Mouse (Mus musculus) MEL (cell line): ENCODE results near the gene Wnt3. TPM values are rescaled to one million over a fixed set of nuclear protein-coding genes. Genes with fewer than 3 reads are reported as not detected.

Source experiments
- DNase-seq: peaks from one replicate; pipeline ENCODE4 v3.0.0; 2011; ENCODE audit warnings: low read depth, low spot score
- H3K27ac ChIP-seq: 2 replicates; pipeline ENCODE4 v1.5.1; 2012; ENCODE audit warnings: low read depth, mild to moderate bottlenecking, control low read depth, low read length, moderate library complexity; ENCODE audit not compliant: control insufficient read depth
- H3K27me3 ChIP-seq, 2 experiments: fragments of 150-350 bp in 1 of 2; sonication (generic) in 1 of 2; 2 replicates each; pipeline ENCODE4 v1.6.1; 2012; ENCODE audit warnings: low read length in 2 of 2, mild to moderate bottlenecking in 2 of 2, improper control_type of control experiment in 1 of 2, moderate library complexity in 1 of 2; ENCODE audit not compliant: insufficient read depth in 2 of 2, control insufficient read depth in 1 of 2
- H3K36me3 ChIP-seq, 2 experiments: 2 replicates each; pipeline ENCODE4 v1.6.1; 2012 to 2014; ENCODE audit warnings: low read length in 2 of 2, improper control_type of control experiment in 1 of 2, inconsistent platforms in 1 of 2, mild to moderate bottlenecking in 1 of 2; ENCODE audit not compliant: insufficient read depth in 2 of 2, control insufficient read depth in 1 of 2
- H3K4me1 ChIP-seq, 2 experiments: fragments of 150-350 bp in 1 of 2; sonication (generic) in 1 of 2; 2 replicates each; pipeline ENCODE4 v1.6.1; 2012; ENCODE audit warnings: low read length in 2 of 2, improper control_type of control experiment in 1 of 2, mild to moderate bottlenecking in 1 of 2; ENCODE audit not compliant: insufficient read depth in 2 of 2, control insufficient read depth in 1 of 2
- H3K4me3 ChIP-seq, 2 experiments: fragments of 150-350 bp in 1 of 2; sonication (generic) in 1 of 2; 2 replicates each; pipeline ENCODE4 v1.5.1; 2012; ENCODE audit warnings: low read depth in 2 of 2, low read length in 2 of 2, mild to moderate bottlenecking in 2 of 2, moderate library complexity in 2 of 2, control low read depth in 1 of 2, improper control_type of control experiment in 1 of 2; ENCODE audit not compliant: control insufficient read depth in 1 of 2, insufficient read depth in 1 of 2
- H3K79me2 ChIP-seq: 2 replicates; pipeline ENCODE4 v1.6.1; 2012; ENCODE audit warnings: mild to moderate bottlenecking, low read length, moderate library complexity; ENCODE audit not compliant: control insufficient read depth, poor library complexity, insufficient read depth
- H3K9ac ChIP-seq: 2 replicates; pipeline ENCODE4 v1.6.1; 2012; ENCODE audit warnings: low read depth, mild to moderate bottlenecking, control low read depth, low read length, moderate library complexity; ENCODE audit not compliant: control insufficient read depth, poor library complexity, severe bottlenecking
- H3K9me3 ChIP-seq: fragments of 150-350 bp; sonication (generic); replicated peaks from 2 replicates; pipeline ENCODE4 v1.6.1; 2012; ENCODE audit warnings: mild to moderate bottlenecking, low read length, improper control_type of control experiment, moderate library complexity; ENCODE audit not compliant: insufficient read depth
- BHLHE40 ChIP-seq: IDR thresholded peaks from 2 replicates; pipeline ENCODE4 v1.6.1; 2012; ENCODE audit warnings: low read depth, mild to moderate bottlenecking, inconsistent platforms, low read length, improper control_type of control experiment, borderline replicate concordance
- CHD1 ChIP-seq: IDR thresholded peaks from 2 replicates; pipeline ENCODE4 v1.6.1; 2012; ENCODE audit warnings: low read depth, mild to moderate bottlenecking, inconsistent platforms, low read length, improper control_type of control experiment
- CHD2 ChIP-seq: IDR thresholded peaks from 2 replicates; pipeline ENCODE4 v1.6.1; 2011; ENCODE audit warnings: low read length, improper control_type of control experiment
- CTCF ChIP-seq, 3 experiments: IDR thresholded peaks in 2 of 3; conservative IDR thresholded peaks in 1 of 3; 2 replicates each; pipeline ENCODE4 v1.5.1; 2011 to 2012; ENCODE audit warnings: low read length in 3 of 3, low read depth in 2 of 3, mild to moderate bottlenecking in 2 of 3, improper control_type of control experiment in 1 of 3, inconsistent platforms in 1 of 3, mixed read lengths in 1 of 3, moderate library complexity in 1 of 3; ENCODE audit not compliant: control insufficient read depth in 1 of 3, insufficient read depth in 1 of 3, poor library complexity in 1 of 3, severe bottlenecking in 1 of 3
- E2F4 ChIP-seq: IDR thresholded peaks from 2 replicates; pipeline ENCODE4 v1.6.1; 2011; ENCODE audit warnings: low read depth, low read length, improper control_type of control experiment, borderline replicate concordance
- ELF1 ChIP-seq: IDR thresholded peaks from 2 replicates; pipeline ENCODE4 v1.6.1; 2014; ENCODE audit warnings: low read depth, mild to moderate bottlenecking, inconsistent platforms, low read length, improper control_type of control experiment, moderate library complexity
- ETS1 ChIP-seq: IDR thresholded peaks from 2 replicates; pipeline ENCODE4 v1.6.1; 2012; ENCODE audit warnings: low read depth, mild to moderate bottlenecking, inconsistent platforms, low read length, improper control_type of control experiment, moderate library complexity
- GABPA ChIP-seq: IDR thresholded peaks from 2 replicates; pipeline ENCODE4 v1.6.1; 2012; ENCODE audit warnings: low read depth, mild to moderate bottlenecking, inconsistent platforms, low read length, improper control_type of control experiment, moderate library complexity
- GATA1 ChIP-seq: IDR thresholded peaks from 2 replicates; pipeline ENCODE4 v1.6.1; 2011; ENCODE audit warnings: low read depth, low read length, improper control_type of control experiment
- HCFC1 ChIP-seq: IDR thresholded peaks from 2 replicates; pipeline ENCODE4 v1.6.1; 2012; ENCODE audit warnings: low read depth, mild to moderate bottlenecking, inconsistent platforms, low read length, improper control_type of control experiment, moderate library complexity
- JUND ChIP-seq: IDR thresholded peaks from 2 replicates; pipeline ENCODE4 v1.6.1; 2011; ENCODE audit warnings: low read depth, mild to moderate bottlenecking, improper control_type of control experiment, low read length
- KAT2A ChIP-seq: conservative IDR thresholded peaks from 2 replicates; pipeline ENCODE4 v1.6.1; 2012; ENCODE audit warnings: low read depth, low read length, improper control_type of control experiment, inconsistent platforms
- MAX ChIP-seq: IDR thresholded peaks from 2 replicates; pipeline ENCODE4 v1.6.1; 2011; ENCODE audit warnings: low read length, improper control_type of control experiment
- MAZ ChIP-seq: IDR thresholded peaks from 2 replicates; pipeline ENCODE4 v1.6.1; 2012; ENCODE audit warnings: low read depth, mild to moderate bottlenecking, inconsistent platforms, low read length, improper control_type of control experiment
- MEF2A ChIP-seq: IDR thresholded peaks from 2 replicates; pipeline ENCODE4 v1.6.1; 2014; ENCODE audit warnings: low read depth, mild to moderate bottlenecking, inconsistent platforms, low read length, improper control_type of control experiment; ENCODE audit not compliant: poor library complexity, insufficient replicate concordance, severe bottlenecking; ENCODE audit errors: extremely low read depth
- MXI1 ChIP-seq: IDR thresholded peaks from 2 replicates; pipeline ENCODE4 v1.6.1; 2011; ENCODE audit warnings: mild to moderate bottlenecking, low read depth, low read length, improper control_type of control experiment
- MYB ChIP-seq: IDR thresholded peaks from 2 replicates; pipeline ENCODE4 v1.6.1; 2011; ENCODE audit warnings: mild to moderate bottlenecking, low read depth, low read length, improper control_type of control experiment
- MYC ChIP-seq: IDR thresholded peaks from 2 replicates; pipeline ENCODE4 v1.6.1; 2011; ENCODE audit warnings: low read depth, mild to moderate bottlenecking, low read length, improper control_type of control experiment, moderate library complexity
- NELFE ChIP-seq: IDR thresholded peaks from 2 replicates; pipeline ENCODE4 v1.6.1; 2011; ENCODE audit warnings: low read depth, low read length, improper control_type of control experiment
- NRF1 ChIP-seq: IDR thresholded peaks from 2 replicates; pipeline ENCODE4 v1.6.1; 2014; ENCODE audit warnings: low read depth, mild to moderate bottlenecking, inconsistent platforms, low read length, improper control_type of control experiment, moderate library complexity; ENCODE audit not compliant: poor library complexity, insufficient read depth, severe bottlenecking
- POLR2A ChIP-seq, 2 experiments: IDR thresholded peaks; 2 replicates each; pipeline ENCODE4 v1.6.1; 2011 to 2012; ENCODE audit warnings: low read length in 2 of 2, mild to moderate bottlenecking in 2 of 2, control low read depth in 1 of 2, improper control_type of control experiment in 1 of 2, low read depth in 1 of 2, moderate library complexity in 1 of 2; ENCODE audit not compliant: control insufficient read depth in 1 of 2, insufficient read depth in 1 of 2, poor library complexity in 1 of 2
- POLR2AphosphoS2 ChIP-seq: IDR thresholded peaks from 2 replicates; pipeline ENCODE4 v1.6.1; 2011; ENCODE audit warnings: low read length, improper control_type of control experiment
- POLR2AphosphoS5 ChIP-seq: IDR thresholded peaks from 2 replicates; pipeline ENCODE4 v1.6.1; 2012; ENCODE audit warnings: low read depth, borderline replicate concordance, mild to moderate bottlenecking, inconsistent platforms, low read length, moderate library complexity, mixed read lengths
- RAD21 ChIP-seq: IDR thresholded peaks from 2 replicates; pipeline ENCODE4 v1.6.1; 2011; ENCODE audit warnings: mild to moderate bottlenecking, low read depth, low read length, improper control_type of control experiment
- RCOR1 ChIP-seq: IDR thresholded peaks from 2 replicates; pipeline ENCODE4 v1.6.1; 2012; ENCODE audit warnings: low read depth, mild to moderate bottlenecking, inconsistent platforms, low read length, improper control_type of control experiment
- SIN3A ChIP-seq: IDR thresholded peaks from 2 replicates; pipeline ENCODE4 v1.6.1; 2012; ENCODE audit warnings: low read length, improper control_type of control experiment, inconsistent platforms
- SMC3 ChIP-seq: IDR thresholded peaks from 2 replicates; pipeline ENCODE4 v1.6.1; 2011; ENCODE audit warnings: low read depth, low read length, improper control_type of control experiment
- TAL1 ChIP-seq: IDR thresholded peaks from 2 replicates; pipeline ENCODE4 v1.6.1; 2012; ENCODE audit warnings: mild to moderate bottlenecking, inconsistent platforms, low read length, moderate library complexity, mixed read lengths
- TBP ChIP-seq: IDR thresholded peaks from 2 replicates; pipeline ENCODE4 v1.8.0; 2011; ENCODE audit warnings: low read depth, low read length, improper control_type of control experiment
- TCF12 ChIP-seq: IDR thresholded peaks from 2 replicates; pipeline ENCODE4 v1.6.1; 2014; ENCODE audit warnings: low read depth, mild to moderate bottlenecking, inconsistent platforms, low read length, improper control_type of control experiment, moderate library complexity
- UBTF ChIP-seq: IDR thresholded peaks from 2 replicates; pipeline ENCODE4 v1.6.1; 2012; ENCODE audit warnings: low read depth, mild to moderate bottlenecking, inconsistent platforms, low read length, improper control_type of control experiment, moderate library complexity, borderline replicate concordance; ENCODE audit not compliant: insufficient read depth
- USF2 ChIP-seq, 2 experiments: IDR thresholded peaks; 2 replicates each; pipeline ENCODE4 v1.6.1; 2011 to 2012; ENCODE audit warnings: improper control_type of control experiment in 2 of 2, low read length in 2 of 2, borderline replicate concordance in 1 of 2, inconsistent platforms in 1 of 2, low read depth in 1 of 2, mild to moderate bottlenecking in 1 of 2; ENCODE audit not compliant: insufficient read depth in 1 of 2
- ZC3H11A ChIP-seq: IDR thresholded peaks from 2 replicates; pipeline ENCODE4 v1.6.1; 2012; ENCODE audit warnings: low read depth, mild to moderate bottlenecking, inconsistent platforms, low read length, improper control_type of control experiment
- ZKSCAN1 ChIP-seq: IDR thresholded peaks from 2 replicates; pipeline ENCODE4 v1.6.1; 2012; ENCODE audit warnings: low read depth, mild to moderate bottlenecking, inconsistent platforms, low read length, improper control_type of control experiment, moderate library complexity
- ZMIZ1 ChIP-seq: IDR thresholded peaks from 2 replicates; pipeline ENCODE4 v1.6.1; 2012; ENCODE audit warnings: low read depth, mild to moderate bottlenecking, inconsistent platforms, low read length, improper control_type of control experiment, moderate library complexity
- ZNF384 ChIP-seq: IDR thresholded peaks from 2 replicates; pipeline ENCODE4 v1.6.1; 2012; ENCODE audit warnings: low read depth, mild to moderate bottlenecking, inconsistent platforms, low read length, improper control_type of control experiment
- polyA plus RNA-seq, 2 experiments: library from polyadenylated mRNA; stranded (reverse) in 1 of 2; unstranded in 1 of 2; fragments of >175 nt in 1 of 2; fragments of >200 nt in 1 of 2; gene quantifications; 2 replicates each; pipeline versions ENCODE4 v1.2.1 to v1.2.4; 2012; ENCODE audit warnings: low replicate concordance in 2 of 2, low read depth in 1 of 2; ENCODE audit not compliant: insufficient read length in 2 of 2, insufficient read depth in 1 of 2, missing spikeins in 1 of 2
- total RNA-seq: library from RNA; depleted of rRNA; stranded (reverse); fragments of 300-350 nt; gene quantifications from 2 replicates; pipeline ENCODE4 v1.2.3, GENCODE M21; 2012

Wnt3 gene
- total and polyA plus RNA-seq, 3 experiments = not detected

- Histone ChIP-seq H3K36me3 (peaks cover 1 to 30% of the 10 kb centered on the region in 2 experiments), H3K4me3 (no peak overlapping the region), H3K27ac (peak overlapping the region; percentile 81), H3K79me2 (no peaks in the 10 kb centered on the region), H3K27me3 (no peaks in the 10 kb centered on the region), H3K9me3 (no peaks in the 10 kb centered on the region), H3K4me1 (peaks cover 5 to 26% of the 10 kb centered on the region in 2 experiments; a peak in 3 of 4 replicates), H3K9ac (peak overlapping the region; percentile 36; the same call in 1 of the 2 replicates)
- DNase-seq = peak; percentile 97
- no peak for TF ChIP-seq KAT2A
- TF ChIP-seq MAZ = peak; percentile 67; the same call in 1 of the 2 replicates
- no peak for TF ChIP-seq ZMIZ1
- TF ChIP-seq RAD21 = no peak
- no peak for TF ChIP-seq POLR2A (IDR thresholded peaks at IDR 0.05; ENCODE audit: control insufficient read depth in 1 of 2, insufficient read depth in 1 of 2, low read depth in 1 of 2, low read length in 2 of 2, poor library complexity in 1 of 2)
- peak; percentile 66 for TF ChIP-seq MXI1
- TF ChIP-seq CHD2 = no peak
- peak; percentile 87 for TF ChIP-seq ETS1
- 0 out of 2 replicates have a peak, but pooled peaks have one; percentile 33 for TF ChIP-seq ELF1
- no peak for TF ChIP-seq E2F4
- TF ChIP-seq GABPA = no peak
- TF ChIP-seq RCOR1 = peak; percentile 97
- TF ChIP-seq MAX = peak; percentile 31; the same call in 1 of the 2 replicates
- no peak for TF ChIP-seq SMC3
- no peak for TF ChIP-seq CTCF (IDR thresholded peaks at IDR 0.05 in 2 of 3, conservative IDR thresholded peaks at IDR 0.05 in 1 of 3; ENCODE audit: control insufficient read depth in 1 of 3, insufficient read depth in 1 of 3, low read depth in 2 of 3, low read length in 3 of 3, poor library complexity in 1 of 3, severe bottlenecking in 1 of 3)
- TF ChIP-seq POLR2AphosphoS2 = no peak
- peak; percentile 87 for TF ChIP-seq TAL1
- TF ChIP-seq GATA1 = peak; percentile 97
- no peak for TF ChIP-seq ZC3H11A
- no peak; the same call in 1 of the 2 replicates for TF ChIP-seq BHLHE40
- TF ChIP-seq MEF2A = no peak
- no peak for TF ChIP-seq POLR2AphosphoS5
- 0 out of 2 replicates have a peak, but pooled peaks have one; percentile 22 for TF ChIP-seq NRF1
- TF ChIP-seq UBTF = no peak
- TF ChIP-seq CHD1 = no peak
- no peak for TF ChIP-seq JUND
- no peak for TF ChIP-seq NELFE
- peak; percentile 64; the same call in 1 of the 2 replicates for TF ChIP-seq MYC
- peak; percentile 85 for TF ChIP-seq SIN3A
- TF ChIP-seq HCFC1 = no peak
- TF ChIP-seq ZKSCAN1 = no peak
- peak; percentile 67; the same call in 1 of the 2 replicates for TF ChIP-seq MYB
- peak; percentile 82 for TF ChIP-seq TBP
- TF ChIP-seq TCF12 = peak; percentile 92
- TF ChIP-seq ZNF384 = no peak
- TF ChIP-seq USF2 (IDR thresholded peaks at IDR 0.05; ENCODE audit: borderline replicate concordance in 1 of 2, insufficient read depth in 1 of 2, low read depth in 1 of 2, low read length in 2 of 2) = no peak
These were observed 78.8 kb downstream of the Wnt3 start for GRCm38 (mm10) chr11:103852590-103853283.
